Mouse (Mus musculus): ENCODE measurements around the gene Sim2.
A peak's percentile ranks its signal among the peaks of the same experiment; 100 is the strongest.

Sim2 gene

DNA sequence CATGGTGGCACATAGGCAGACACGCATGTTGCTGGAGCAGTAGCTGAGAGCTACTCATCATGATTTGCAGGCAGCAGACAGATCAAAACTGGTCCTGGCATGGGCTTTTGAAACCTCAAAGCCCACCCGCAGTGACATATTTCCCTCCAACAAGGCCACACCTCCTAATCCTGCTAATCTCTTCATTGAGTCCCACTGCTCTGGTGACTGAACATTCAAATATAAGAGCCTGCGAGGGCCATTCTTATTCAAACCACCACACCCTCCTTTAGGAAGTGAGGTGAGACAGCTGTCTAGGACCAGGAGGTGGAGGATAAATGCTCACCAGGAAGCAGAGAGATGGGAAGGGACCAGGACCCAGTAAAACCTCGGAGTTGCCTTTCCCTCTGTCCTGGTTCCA, 85.5 kb downstream of the Sim2 start:
- H3K36me3 ChIP-seq (ENCODE audit: insufficient read depth, low read length) = no peaks in the 10 kb centered on the region
- H3K27me3 ChIP-seq (ENCODE audit: insufficient read depth, low read length) = no peaks in the 10 kb centered on the region
- peak overlapping the region; percentile 17 for H3K4me3 ChIP-seq (replicated peaks; ENCODE audit: low read length)
- TF ChIP-seq POU5F1 (IDR thresholded peaks at IDR 0.05; ENCODE audit: borderline replicate concordance, low read length) (no peak; the same call in 1 of the 2 replicates), NANOG (IDR thresholded peaks at IDR 0.05; ENCODE audit: borderline replicate concordance, low read length) (peak; percentile 71; the same call in 1 of the 2 replicates), CTCF (conservative IDR thresholded peaks at IDR 0.05; ENCODE audit: low read length) (no peak)
- no peaks in the 10 kb centered on the region for H3K9me3 ChIP-seq (ENCODE audit: low read length)
- H3K4me1 ChIP-seq (replicated peaks; ENCODE audit: low read depth, low read length) = peaks cover 52% of the 10 kb centered on the region

DNA sequence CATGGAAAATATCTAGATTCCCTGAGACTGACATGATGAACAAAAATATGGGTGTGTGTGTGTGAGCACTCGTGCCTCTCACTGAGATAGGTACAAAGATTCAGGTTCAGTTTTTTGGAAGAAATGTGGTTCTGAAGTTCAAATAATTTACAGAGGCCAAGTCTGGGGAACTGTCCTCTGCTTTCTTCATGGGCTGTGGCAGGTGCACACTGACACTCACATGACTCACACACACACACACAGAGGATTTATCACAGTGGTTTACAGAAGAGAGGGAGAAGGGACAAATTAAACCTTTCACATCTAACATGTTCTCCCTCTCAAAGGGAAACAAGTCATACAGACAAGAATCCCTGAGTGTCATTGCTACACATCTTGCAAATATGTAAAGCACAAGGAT, 88.6 kb downstream of the Sim2 start:
- Histone ChIP-seq H3K36me3 (ENCODE audit: insufficient read depth, low read length) (no peaks in the 10 kb centered on the region), H3K27me3 (ENCODE audit: insufficient read depth, low read length) (no peaks in the 10 kb centered on the region), H3K4me1 (replicated peaks; ENCODE audit: low read depth, low read length) (peaks cover 51% of the 10 kb centered on the region), H3K9me3 (ENCODE audit: low read length) (no peaks in the 10 kb centered on the region), H3K4me3 (replicated peaks; ENCODE audit: low read length) (no peak overlapping the region)
- TF ChIP-seq POU5F1 (IDR thresholded peaks at IDR 0.05; ENCODE audit: borderline replicate concordance, low read length) (no peak), CTCF (conservative IDR thresholded peaks at IDR 0.05; ENCODE audit: low read length) (no peak), NANOG (IDR thresholded peaks at IDR 0.05; ENCODE audit: borderline replicate concordance, low read length) (no peak)

DNA sequence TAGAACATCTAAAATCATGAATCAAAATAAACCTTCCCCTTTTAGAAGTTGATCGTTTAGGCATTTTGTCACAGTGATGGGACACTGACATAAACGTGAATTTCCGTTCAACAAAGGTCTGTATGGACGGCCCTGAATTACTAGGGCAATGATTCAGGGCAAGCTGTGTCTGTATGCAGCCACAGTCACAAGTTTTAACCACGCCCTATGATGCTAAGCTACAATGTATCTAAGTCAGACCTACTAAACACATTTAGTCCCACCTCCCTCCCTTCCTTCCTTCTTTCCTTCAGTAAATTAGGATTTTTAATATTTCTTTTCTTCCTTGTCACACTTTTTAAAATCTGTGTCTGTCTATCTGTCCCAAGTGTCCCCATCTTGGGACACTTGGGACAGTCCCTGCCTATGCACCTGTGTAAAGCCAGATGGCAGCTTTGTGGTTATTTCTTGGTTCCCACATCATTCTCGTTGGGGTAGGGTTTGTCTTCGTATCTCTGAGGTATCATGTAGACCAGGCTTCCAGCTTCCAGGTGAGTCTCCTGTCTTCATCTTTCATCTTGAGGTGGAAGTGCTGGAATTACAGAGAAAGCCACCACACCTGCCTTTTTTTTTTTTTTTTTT, 90.7 kb downstream of the Sim2 start:
- peaks cover 4% of the 10 kb centered on the region for H3K27me3 ChIP-seq (ENCODE audit: insufficient read depth, low read length)
- H3K9me3 ChIP-seq (ENCODE audit: low read length) = no peaks in the 10 kb centered on the region
- TF ChIP-seq POU5F1 (IDR thresholded peaks at IDR 0.05; ENCODE audit: borderline replicate concordance, low read length) (no peak), CTCF (conservative IDR thresholded peaks at IDR 0.05; ENCODE audit: low read length) (no peak), NANOG (IDR thresholded peaks at IDR 0.05; ENCODE audit: borderline replicate concordance, low read length) (no peak)
- H3K4me3 ChIP-seq (replicated peaks; ENCODE audit: low read length) = no peak overlapping the region
- H3K36me3 ChIP-seq (ENCODE audit: insufficient read depth, low read length) = no peaks in the 10 kb centered on the region
- H3K4me1 ChIP-seq (replicated peaks; ENCODE audit: low read depth, low read length) = peaks cover 49% of the 10 kb centered on the region

All from E14TG2a.4 (cell line).